ENCODE assay signal across 22 mouse cellular contexts in genomic region chr3:15426447-15426846, GRCm38 (mm10). TPM values are rescaled to one million over a fixed set of nuclear protein-coding genes. Genes with fewer than 3 reads are reported as not detected.
DNase-seq lines count a peak whose midpoint lies in the region; ATAC-seq and TF ChIP-seq lines count a peak whose summit lies in the region.
"Not testable (repeated sequence)": the region's sequence is repeated elsewhere in the genome, so short reads cannot be mapped to it uniquely, and the experiment has no call there.
"Had no signal": no experiment of that assay in that cellular context is flagged by ENCODE, and none has a peak within 500 bp of the region (broad histone marks: within the 10 kb centered on the region; RNA-seq: fewer than 3 reads in every experiment).

Gene Sirpb1a, minus strand, starts transcription at chr3:15426520.

- not testable (repeated sequence) for TF ChIP-seq POLR2A in bone marrow macrophage, adult 2 months (IDR thresholded peaks at IDR 0.05; ENCODE audit: borderline replicate concordance, low read depth, low read length); liver, adult 2 months (IDR thresholded peaks at IDR 0.05; ENCODE audit: extremely low read depth, insufficient read depth, low read length); spleen, adult 2 months (IDR thresholded peaks at IDR 0.05; ENCODE audit: low read depth, low read length)

- H3K4me1 ChIP-seq in bone marrow macrophage, adult 2 months (ENCODE audit: control insufficient read depth, insufficient read depth, low read length); liver, adult 2 months (ENCODE audit: control insufficient read depth, insufficient read depth, low read length); spleen, adult 2 months (ENCODE audit: control insufficient read depth, insufficient read depth, insufficient read length): not testable (repeated sequence)

- not testable (repeated sequence) for H3K9ac ChIP-seq in liver, adult 2 months (ENCODE audit: low read depth, low read length)

- peak within 1 kb of the TSS; percentile 76 for H3K27ac ChIP-seq in bone marrow macrophage, adult 2 months (ENCODE audit: insufficient read depth, low read depth, low read length)
- not testable (repeated sequence) for H3K27ac ChIP-seq in liver, adult 2 months (replicated peaks; ENCODE audit: insufficient read depth, low read depth, low read length); spleen, adult 2 months (ENCODE audit: insufficient read depth, low read length)

- H3K36me3 ChIP-seq in liver, adult 2 months (ENCODE audit: control insufficient read depth, insufficient read depth, low read length); spleen, adult 2 months (ENCODE audit: control insufficient read depth, insufficient read depth, low read length): not testable (repeated sequence)

- not testable (repeated sequence) for H3K79me2 ChIP-seq in liver, adult 2 months (ENCODE audit: control insufficient read depth, insufficient read depth, low read length)

- ATAC-seq in megakaryocyte, adult 5-6 weeks (ENCODE audit: poor library complexity, severe bottlenecking): peak; percentile 58
- peak; percentile 85 for ATAC-seq in monocyte, adult 5-6 weeks (replicated peaks; ENCODE audit: insufficient number of reproducible peaks, low FRiP score, low TSS enrichment, poor library complexity, severe bottlenecking)

- not testable (repeated sequence) for H3K4me3 ChIP-seq in bone marrow macrophage, adult 2 months (ENCODE audit: insufficient read depth, low read length); liver, adult 2 months (ENCODE audit: insufficient read depth, low read depth, low read length)
- peak within 1 kb of the TSS; percentile 4; the same call in 1 of the 2 replicates for H3K4me3 ChIP-seq in spleen, adult 2 months (ENCODE audit: extremely low read depth, insufficient read depth, insufficient read length)

- 93% methylated on average over 1 of the region's 1 CpGs for WGBS in liver, adult 2 months
- WGBS in spleen, adult 2 months: 88% methylated on average over 1 of the region's 1 CpGs

- TF ChIP-seq CTCF in bone marrow macrophage, adult 2 months (IDR thresholded peaks at IDR 0.05; ENCODE audit: low read depth, low read length); liver, adult 2 months (IDR thresholded peaks at IDR 0.05; ENCODE audit: low read depth, low read length); spleen, adult 2 months (IDR thresholded peaks at IDR 0.05; ENCODE audit: extremely low read depth, insufficient read depth, insufficient read length, insufficient replicate concordance): not testable (repeated sequence)

- DNase-seq in liver, adult 2 months (ENCODE audit: extremely low read depth, low read depth, low spot score): peak; percentile 1
- not testable (repeated sequence) for DNase-seq in spleen, adult 2 months (ENCODE audit: low read depth in 1 of 2, low spot score in 2 of 2)

- H3K27me3 ChIP-seq in liver, adult 2 months (ENCODE audit: control insufficient read depth, insufficient read depth, low read length); spleen, adult 2 months (ENCODE audit: control insufficient read depth, insufficient read depth, low read length): not testable (repeated sequence)

RNA-seq across cellular contexts. Expression of gene Sirpb1a, which starts in this region (rescaled TPM):
- polyA plus RNA-seq in bone marrow macrophage, adult 2 months (2012; ENCODE audit: insufficient read depth, insufficient read length, missing spikeins): 46.6 and 48.9 TPM in 2 replicates
- 0.09 and 0.34 TPM in 2 replicates for total RNA-seq in liver, adult 2 months (2014; rRNA removed)
- polyA plus RNA-seq in liver, adult 2 months (2012; rRNA removed): 0.18 TPM in 1 of 2 replicates, not detected in the other
- total RNA-seq in megakaryocyte, adult 5-6 weeks (2015): 28.2 and 32.2 TPM in 2 replicates
- 11.5 and 16.6 TPM in 2 replicates for total RNA-seq in megakaryocyte, adult 5-6 weeks (2017)
- 94.4 to 152 TPM (median 133 TPM) in 3 replicates for total RNA-seq in monocyte, adult 5-6 weeks (2017)
- polyA plus RNA-seq in spleen, adult 2 months (2012; rRNA removed): 4.4 and 4.5 TPM in 2 replicates
- total RNA-seq: adrenal gland, postnatal 14 days; adrenal gland, postnatal 36 days; CH12.LX; common myeloid progenitor, adult 5-6 weeks; G1E had no signal
- polyA plus RNA-seq: activated CD4-positive, CD25-positive, alpha-beta regulatory T cell, adult 4 months; brain, embryonic 14.5 days; CD4-positive, CD25-positive, alpha-beta regulatory T cell, adult 4 months; embryonic facial prominence, embryonic 11.5 days; embryonic facial prominence, embryonic 13.5 days; embryonic facial prominence, embryonic 15.5 days; erythroblast, embryonic 14.5 days; forebrain, embryonic 10.5 days; forebrain, embryonic 12.5 days; forebrain, embryonic 14.5 days; forebrain, embryonic 16.5 days; G1E; Patski had no signal

Comparison
In these comparisons a context has a peak if more than half of its experiments do, and no peak if none do; other contexts are left out.
1. Peak in DNase-seq in liver, adult 2 months; RNA of the gene not detected or under 1 TPM.